Mouse (Mus musculus): ENCODE measurements around the gene Rack1.

- TF ChIP-seq CTCF (IDR thresholded peaks at IDR 0.05; ENCODE audit: control insufficient read depth, insufficient read depth, insufficient read length), result no peak
- TF ChIP-seq USF1 (IDR thresholded peaks at IDR 0.05; ENCODE audit: low read depth), result no peak
- no peak for TF ChIP-seq MAX (IDR thresholded peaks at IDR 0.05)
- TF ChIP-seq CEBPB (IDR thresholded peaks at IDR 0.05; ENCODE audit: low read depth), result no peak
Measured at GRCm38 (mm10) chr11:48807563-48808303, 7.6 kb downstream of the Rack1 start.
